Mouse (Mus musculus): ENCODE measurements around the gene Tmcc2.

- TF ChIP-seq CTCF (IDR thresholded peaks at IDR 0.05; ENCODE audit: low read depth, low read length) (no peak), GATA1 (IDR thresholded peaks at IDR 0.05; ENCODE audit: borderline replicate concordance, low read length) (no peak), POLR2AphosphoS5 (IDR thresholded peaks at IDR 0.05; ENCODE audit: insufficient replicate concordance, low read depth, low read length) (no peak)
These were observed 62.5 kb downstream of the Tmcc2 start for GRCm38 (mm10) chr1:132328565-132328964.
